Mouse (Mus musculus) left cerebral cortex, adult 2 months (tissue): Measurements from ENCODE around the gene Igsf6. TPM values are rescaled to one million over a fixed set of nuclear protein-coding genes. Genes with fewer than 3 reads are reported as not detected.
"Not testable (repeated sequence)": the region's sequence is repeated elsewhere in the genome, so short reads cannot be mapped to it uniquely, and the experiment has no call there.

Source experiments
- DNase-seq, 2 experiments: peaks; one replicate each; pipeline ENCODE4 v3.0.0; 2021 to 2022; ENCODE audit warnings: low spot score in 2 of 2, mixed read lengths in 1 of 2; ENCODE audit errors: extremely low spot score in 1 of 2
- H3K27ac ChIP-seq: fragments of 200-600 bp; 2 replicates; pipeline ENCODE4 v1.8.1; 2022
- H3K4me3 ChIP-seq: fragments of 200-600 bp; 2 replicates; pipeline ENCODE4 v1.8.1; 2022
- CTCF ChIP-seq: fragments of 200-600 bp; IDR thresholded peaks from 2 replicates; pipeline ENCODE4 v1.8.1; 2022; ENCODE audit warnings: antibody characterized with exemption, mild to moderate bottlenecking, moderate library complexity
- intact Hi-C: fragments of 180-260 bp; cut with DNase I; formaldehyde crosslinking; loops from one replicate; pipeline ENCODE4 v1.15.1; 2025
- total RNA-seq, 2 experiments: library from RNA; stranded (reverse); gene quantifications; 2 replicates each; pipeline ENCODE4 v1.2.3; 2021

The Igsf6 gene
- total RNA-seq, 2 experiments from 2014 or later: 0.21 to 0.32 TPM

GRCm38 (mm10) chr7:121045671-121046453 lies 28.5 kb downstream of the Igsf6 start:
- Histone ChIP-seq H3K4me3 (no peak overlapping the region), H3K27ac (no peak overlapping the region)
- TF ChIP-seq CTCF: no peak
- intact Hi-C loops: no loop called here
- no peak for DNase-seq

DNA sequence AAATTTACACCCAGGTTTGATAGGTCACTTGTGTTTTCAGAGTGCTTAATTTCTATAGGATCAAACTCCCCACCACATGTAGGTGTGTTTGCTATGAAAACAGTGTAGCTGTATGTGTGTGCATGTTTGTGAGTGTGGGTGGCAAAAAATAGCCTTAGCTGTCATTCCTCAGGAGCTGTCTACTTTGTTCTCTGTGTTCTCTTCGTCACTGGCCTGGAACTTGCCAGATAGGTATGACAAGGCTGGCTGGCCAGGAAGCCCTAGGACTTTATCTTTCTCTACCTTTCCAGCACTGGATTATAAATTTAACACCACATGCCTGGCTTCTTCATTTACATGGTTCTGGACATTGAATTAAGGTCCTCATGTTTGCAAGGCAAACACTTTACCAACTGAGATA lies 30.1 kb downstream of the Igsf6 start:
- no peak for TF ChIP-seq CTCF
- DNase-seq: no peak
- no peak overlapping the region for H3K4me3 ChIP-seq
- intact Hi-C loops: no loop called here
- no peak overlapping the region for H3K27ac ChIP-seq

GRCm38 (mm10) chr7:121043510-121043909 lies 30.9 kb downstream of the Igsf6 start:
- no peak overlapping the region for H3K4me3 ChIP-seq
- no peak overlapping the region for H3K27ac ChIP-seq
- no peak for TF ChIP-seq CTCF
- no peak for DNase-seq
- intact Hi-C loops: no loop called here

DNA sequence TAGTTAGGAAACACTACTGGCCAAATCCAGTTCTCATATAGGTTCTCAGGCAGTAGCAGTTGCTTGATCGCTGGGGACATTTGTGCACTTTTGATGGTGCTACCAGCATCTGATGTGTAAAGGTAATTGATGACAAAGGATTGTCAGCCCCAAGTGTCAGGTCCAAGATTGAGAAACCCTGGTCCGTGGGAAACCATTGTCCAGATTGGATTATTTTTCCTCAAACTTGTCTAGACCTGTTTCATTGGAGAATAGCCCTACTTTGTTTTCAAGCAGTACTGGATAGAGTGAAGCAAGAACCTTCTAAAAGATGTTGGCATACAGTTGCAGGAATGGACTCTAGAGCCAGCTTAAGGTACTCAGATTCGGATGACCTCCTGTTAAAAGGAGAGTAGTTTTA lies 31.4 kb downstream of the Igsf6 start:
- intact Hi-C loops: no loop called here
- no peak overlapping the region for H3K27ac ChIP-seq
- TF ChIP-seq CTCF: no peak
- H3K4me3 ChIP-seq: no peak overlapping the region
- no peak for DNase-seq

DNA sequence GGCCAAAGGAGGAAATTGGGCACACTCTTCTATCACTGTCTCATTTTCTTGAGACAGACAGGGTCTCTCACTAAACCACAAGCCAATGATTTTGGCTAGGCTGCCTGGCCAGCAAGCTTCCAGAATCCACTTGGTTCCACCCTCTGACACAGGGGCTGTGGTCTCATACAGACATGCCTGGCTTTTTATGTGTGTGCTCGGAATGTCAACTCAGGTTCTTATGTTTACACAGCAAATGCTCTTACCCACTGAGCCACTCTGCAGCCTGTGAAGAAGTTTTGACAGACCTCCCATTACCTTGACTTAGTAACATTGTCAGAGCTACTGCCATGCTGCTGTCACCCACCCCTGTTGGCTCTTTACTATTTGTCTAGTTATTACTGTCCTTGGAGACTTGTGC lies 32.4 kb downstream of the Igsf6 start:
- Histone ChIP-seq H3K4me3 (no peak overlapping the region), H3K27ac (no peak overlapping the region)
- intact Hi-C loops: no loop called here
- no peak for DNase-seq
- no peak for TF ChIP-seq CTCF

GRCm38 (mm10) chr7:121040595-121040994 lies 33.8 kb downstream of the Igsf6 start:
- H3K4me3 ChIP-seq: no peak overlapping the region
- no peak for TF ChIP-seq CTCF
- intact Hi-C loops: no loop called here
- DNase-seq: no peak
- H3K27ac ChIP-seq: no peak overlapping the region

GRCm38 (mm10) chr7:121035161-121035721 lies 39.1 kb downstream of the Igsf6 start:
- intact Hi-C loops: loop anchor here (10.0 kb wide), 2 partner anchors 200 to 400 kb away; partner anchors contain the start of gene Uqcrc2
- Histone ChIP-seq H3K4me3 (peak overlapping the region; percentile 81), H3K27ac (peak overlapping the region; percentile 98)
- DNase-seq: no peak
- no peak for TF ChIP-seq CTCF

GRCm38 (mm10) chr7:121034701-121035141 lies 39.7 kb downstream of the Igsf6 start:
- Histone ChIP-seq H3K4me3 (peak overlapping the region; percentile 81), H3K27ac (peak overlapping the region; percentile 98)
- DNase-seq: peak in 1 of 2 experiments; percentile 67
- TF ChIP-seq CTCF: no peak
- intact Hi-C loops: loop anchor here (5.0 to 10.0 kb wide), 3 partner anchors 52 to 400 kb away; partner anchors contain the start of genes Cdr2, Mfsd13b and Uqcrc2

GRCm38 (mm10) chr7:121033856-121034652 lies 40.3 kb downstream of the Igsf6 start, which contains the start of gene Mettl9:
Gene Mettl9 (plus strand): TSS chr7:121034445.
- peak; percentile 90 to 91 for DNase-seq
- intact Hi-C loops: loop anchor here (5.0 to 10.0 kb wide), 3 partner anchors 52 to 399 kb away; partner anchors contain the start of genes Cdr2, Mfsd13b and Uqcrc2
- TF ChIP-seq CTCF: peak; percentile 2; the same call in 1 of the 2 replicates
- Histone ChIP-seq H3K4me3 (peak within 1 kb of the TSS; percentile 81), H3K27ac (peak within 1 kb of the TSS; percentile 98)

DNA sequence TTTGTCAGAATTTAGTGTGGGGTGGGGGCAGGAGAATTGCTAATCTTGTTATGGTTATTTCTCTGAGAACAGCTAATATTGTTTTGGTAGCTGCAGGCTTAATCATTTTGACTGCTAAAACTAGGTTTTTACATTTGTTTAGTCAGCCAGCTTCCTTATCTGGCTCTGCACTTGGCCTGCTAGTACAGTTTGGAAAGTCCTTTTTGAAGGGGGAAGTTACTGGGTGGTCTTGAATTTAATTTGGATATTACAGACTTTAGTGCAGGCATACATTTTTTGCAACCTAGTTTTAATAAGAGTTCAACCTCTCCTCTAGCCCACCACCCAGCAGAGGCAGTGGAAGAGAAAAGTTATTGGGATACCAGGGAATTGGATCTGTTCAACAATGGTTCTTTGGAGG lies 44.4 kb downstream of the Igsf6 start:
- H3K27ac ChIP-seq, DNase-seq, H3K4me3 ChIP-seq: not testable (repeated sequence)
- intact Hi-C loops: loop anchor here (5.0 to 10.0 kb wide), 3 partner anchors 48 to 395 kb away; partner anchors contain the start of genes Cdr2, Mfsd13b and Uqcrc2

DNA sequence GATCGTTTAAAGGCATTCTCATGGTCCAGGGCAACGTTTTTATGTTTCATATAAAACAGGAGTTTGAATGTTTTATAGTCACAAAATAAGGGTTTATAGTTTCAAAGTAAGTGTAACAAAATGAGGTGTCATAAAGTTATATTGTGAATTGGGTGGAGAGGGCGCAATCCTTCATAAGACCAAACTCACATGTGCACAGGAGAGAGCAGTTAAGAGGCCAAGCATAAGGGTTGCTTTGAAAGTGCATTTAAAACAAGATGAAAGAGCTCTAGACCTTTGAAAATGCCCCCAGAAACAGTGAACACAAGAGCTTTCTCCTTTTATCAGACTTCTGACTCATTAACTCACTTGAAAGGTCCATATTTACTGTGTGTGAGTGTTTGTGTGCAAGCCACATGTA lies 48.1 kb downstream of the Igsf6 start:
- no peak overlapping the region for H3K4me3 ChIP-seq
- DNase-seq: no peak
- TF ChIP-seq CTCF: no peak
- H3K27ac ChIP-seq: no peak overlapping the region
- intact Hi-C loops: no loop called here
